Mouse (Mus musculus) retina, embryonic 14.5 days (tissue): ENCODE data around the gene March11.

Experiments
- DNase-seq: peaks from one replicate; pipeline ENCODE4 v3.0.0-alpha.2; 2015; ENCODE audit warnings: low spot score

March11 gene

DNA sequence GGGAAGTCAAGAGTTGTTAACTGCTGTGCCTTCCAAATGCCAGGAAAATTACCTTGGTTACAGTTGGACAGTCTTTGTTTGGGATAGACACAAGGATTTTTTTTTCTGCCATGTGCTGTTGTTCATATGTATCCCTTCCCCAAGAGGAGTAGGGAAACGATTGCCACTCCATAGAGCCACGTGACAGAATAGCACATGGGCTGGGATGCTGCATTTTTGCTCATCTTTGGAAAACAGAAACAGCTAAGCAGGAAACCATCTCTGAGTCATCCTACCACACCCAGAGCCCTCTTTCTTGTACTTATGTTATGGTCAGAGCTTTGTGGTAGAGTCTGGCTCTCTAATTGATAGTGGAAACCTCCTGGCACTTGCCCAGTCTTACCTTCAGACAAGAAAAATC, 65.4 kb downstream of the March11 start:
- no peak for DNase-seq

DNA sequence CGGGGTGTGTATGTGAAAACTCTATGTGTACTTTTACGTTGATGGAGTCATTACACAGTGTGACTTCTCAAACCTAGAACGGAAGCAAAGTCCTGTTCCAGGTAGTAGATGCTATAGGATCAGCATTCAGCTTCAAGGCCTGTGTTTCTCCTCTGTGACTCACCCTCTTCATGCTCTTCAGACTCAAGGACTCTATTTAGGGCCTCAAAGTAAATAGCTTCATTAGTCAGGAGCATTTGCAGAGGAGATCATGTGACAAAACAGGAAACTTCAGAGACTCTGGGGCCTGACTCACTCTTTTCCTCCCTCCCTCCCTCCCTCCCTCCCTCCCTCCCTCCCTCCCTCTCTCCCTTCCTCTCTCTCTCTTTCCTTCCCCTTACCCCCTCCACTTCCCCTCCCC, 66.1 kb downstream of the March11 start:
- no peak for DNase-seq

DNA sequence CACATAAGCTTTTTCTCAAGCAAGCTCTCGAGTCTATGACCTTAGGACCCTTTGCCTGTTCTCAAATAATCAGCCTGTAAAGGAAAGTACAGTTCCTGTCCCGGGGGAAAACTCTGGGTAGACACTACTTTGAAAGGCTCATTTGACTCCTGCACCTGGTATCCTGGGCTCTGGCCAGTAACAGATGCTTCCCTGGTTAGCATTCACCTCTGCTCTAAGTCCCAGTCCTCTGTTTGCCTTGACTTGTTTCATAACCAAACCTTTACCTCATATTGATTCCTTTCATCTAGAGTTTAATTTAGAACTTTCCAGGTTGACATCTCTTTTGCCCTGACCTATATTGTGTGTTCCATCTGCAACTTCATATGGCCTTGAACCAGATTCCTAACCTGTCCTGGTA, 68.5 kb downstream of the March11 start:
- DNase-seq = no peak

DNA sequence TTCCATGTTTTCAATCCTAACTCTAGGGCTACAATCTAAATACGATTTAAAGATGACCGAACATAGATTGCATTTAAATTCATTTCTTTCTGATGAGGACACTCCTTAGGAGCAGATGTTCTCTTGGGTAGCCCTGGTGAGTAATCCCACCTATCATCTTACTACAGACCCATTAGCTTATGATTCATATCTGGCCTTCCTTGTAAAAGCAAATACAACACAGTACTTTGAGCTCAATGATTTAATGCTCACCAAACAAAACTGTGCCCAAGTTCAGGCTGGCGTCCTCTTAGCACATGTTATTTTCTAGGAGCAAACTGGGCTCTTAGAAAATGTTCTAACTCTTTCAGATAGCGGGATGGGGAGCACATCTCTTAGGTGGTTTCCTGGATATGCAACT, 70.0 kb downstream of the March11 start:
- DNase-seq = no peak

DNA sequence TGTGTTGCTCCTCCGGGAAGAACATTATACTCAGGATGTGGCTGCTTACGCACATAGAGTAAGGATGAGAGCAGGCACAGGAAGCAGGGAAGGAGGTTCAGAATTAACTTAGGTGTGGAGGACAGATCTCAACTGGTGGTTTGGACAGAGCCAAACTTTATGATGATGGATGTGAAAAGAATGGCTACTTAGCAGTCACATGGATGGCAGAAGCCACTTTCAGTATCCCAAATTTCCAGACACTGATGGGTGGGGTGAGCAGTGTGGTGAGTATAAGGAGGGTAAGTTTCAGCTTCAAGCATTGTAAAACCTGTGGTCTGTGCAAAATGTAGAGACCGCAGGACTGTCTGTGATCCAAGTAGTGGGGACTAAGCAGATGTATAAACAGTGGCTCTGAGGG, 71.0 kb downstream of the March11 start:
- DNase-seq = no peak

GRCm38 (mm10) chr15:26380844-26381243, 72.0 kb downstream of the March11 start:
- DNase-seq = no peak

DNA sequence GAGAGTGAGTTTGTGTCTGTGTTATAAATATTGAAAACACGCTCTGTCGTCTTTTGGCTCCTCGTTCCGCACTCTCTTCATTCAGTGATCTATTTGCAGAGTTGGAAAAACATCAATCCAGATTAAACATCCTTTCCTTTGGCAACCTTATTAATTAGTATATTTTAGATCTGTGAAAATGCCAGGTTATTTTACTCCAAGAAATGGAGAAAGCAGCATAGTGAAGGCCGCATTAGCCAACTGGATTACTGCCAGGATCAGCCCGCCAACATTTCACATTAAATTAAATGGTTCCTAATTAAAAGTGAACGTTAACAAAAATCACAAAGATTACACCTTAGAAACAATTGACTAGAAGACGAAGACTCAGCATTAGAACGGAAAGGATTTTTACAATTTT, 81.2 kb downstream of the March11 start:
- DNase-seq = no peak

DNA sequence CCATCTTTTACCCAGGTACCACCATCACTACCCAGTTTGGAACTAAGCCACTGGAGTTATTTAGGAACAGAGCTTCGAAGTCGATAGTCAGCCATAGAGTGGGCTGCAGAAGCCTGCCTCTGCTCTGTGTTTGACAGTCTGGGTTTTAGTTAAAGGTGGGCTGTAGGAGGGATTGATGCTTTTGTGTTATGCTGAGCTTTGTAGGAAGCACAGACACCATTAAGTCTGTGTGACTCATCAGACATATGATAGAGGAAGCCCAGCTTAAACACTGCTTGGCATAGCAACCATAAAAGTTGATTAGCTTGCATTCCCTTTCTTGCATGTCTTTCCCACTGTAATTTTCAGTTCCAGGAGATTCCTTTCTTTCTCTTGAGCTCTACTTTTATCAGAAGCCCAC, 87.7 kb downstream of the March11 start:
- no peak for DNase-seq

DNA sequence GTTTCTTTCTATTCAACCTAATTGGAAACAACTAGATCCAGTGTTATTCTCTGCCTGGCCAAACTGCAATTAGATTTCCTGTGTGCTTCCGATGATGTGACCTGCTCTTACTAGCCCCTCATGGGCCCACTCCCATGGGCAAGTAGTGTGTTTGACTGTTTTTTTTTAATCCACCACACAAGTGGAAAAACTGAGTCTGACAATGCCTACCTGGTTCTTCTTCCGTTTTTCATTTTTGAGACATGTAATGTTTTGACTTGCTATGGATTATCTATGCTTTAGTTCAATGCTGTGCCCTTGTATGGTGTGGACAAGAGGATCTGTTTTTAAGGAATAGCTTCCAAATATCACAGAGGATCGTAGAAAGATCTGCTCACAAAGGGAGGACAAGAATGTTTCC, 116.4 kb downstream of the March11 start:
- DNase-seq = no peak

- DNase-seq = no peak
Observed at GRCm38 (mm10) chr15:26426231-26426630, 117.4 kb downstream of the March11 start.

DNA sequence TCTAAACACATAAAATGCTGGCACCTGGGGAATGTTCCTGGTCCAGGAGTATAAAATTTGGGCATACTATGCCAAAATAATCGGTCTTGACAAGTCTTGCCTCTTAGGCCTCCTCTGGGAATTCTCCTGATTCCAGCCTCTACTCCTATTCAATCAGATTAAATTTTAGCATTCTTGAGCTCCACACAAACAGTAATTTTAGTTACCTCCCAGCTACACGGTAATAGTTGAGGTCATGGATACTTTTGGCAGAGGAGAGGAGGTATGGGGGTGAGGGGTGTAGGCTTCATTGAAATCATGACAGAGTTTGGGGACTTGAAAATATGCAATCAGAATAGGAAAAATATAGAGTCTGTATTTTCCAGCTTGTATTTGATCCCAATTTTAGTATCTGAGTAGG, 121.7 kb downstream of the March11 start:
- no peak for DNase-seq

DNA sequence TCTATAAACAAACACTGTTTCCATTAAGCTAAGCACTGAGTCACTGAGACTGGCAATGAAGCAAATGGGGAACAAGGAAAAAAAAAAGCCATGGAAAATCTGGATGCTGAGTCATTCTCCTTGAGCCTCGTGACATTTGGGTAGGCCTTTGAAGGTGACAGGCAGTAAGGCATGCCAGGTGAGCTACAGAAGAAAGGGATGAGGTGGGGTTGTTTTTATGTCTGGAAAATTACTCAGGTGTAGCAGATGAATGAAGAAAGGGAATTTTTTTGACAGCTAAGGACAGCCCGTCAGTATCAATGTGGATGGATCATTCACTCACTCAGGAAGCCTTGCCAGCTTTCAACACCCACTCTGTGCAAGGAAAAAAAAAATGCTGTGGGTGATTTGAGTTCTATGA, 123.8 kb downstream of the March11 start:
- DNase-seq = no peak

DNA sequence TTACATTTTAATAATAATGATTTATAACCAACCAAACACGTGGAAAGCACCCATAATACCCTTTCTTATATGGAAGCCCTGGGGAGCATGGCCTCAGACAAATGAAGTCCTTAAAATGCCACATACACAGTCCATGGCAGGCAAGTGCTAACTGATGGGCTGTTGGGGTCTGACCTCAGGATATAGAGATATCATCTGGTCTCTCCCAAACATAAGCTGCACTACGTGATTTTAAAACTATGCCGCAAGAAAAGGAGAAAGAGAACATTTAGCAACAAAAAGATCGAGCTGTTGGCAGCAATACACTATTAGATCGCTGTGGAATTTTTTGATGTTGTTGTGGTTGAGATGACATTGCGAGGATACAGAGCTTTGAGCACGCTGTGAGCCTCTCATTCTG, 126.9 kb downstream of the March11 start:
- no peak for DNase-seq

- no peak for DNase-seq
Observed at GRCm38 (mm10) chr15:26437113-26437512, 128.3 kb downstream of the March11 start.
